Mouse (Mus musculus) CH12.LX (cell line): ENCODE results near the gene Sppl2b. TPM values are rescaled to one million over a fixed set of nuclear protein-coding genes. Genes with fewer than 3 reads are reported as not detected.
"Not testable (repeated sequence)": the region's sequence is repeated elsewhere in the genome, so short reads cannot be mapped to it uniquely, and the experiment has no call there.

Experiments
- DNase-seq: peaks from one replicate; pipeline ENCODE4 v3.0.0-alpha.2; 2013; ENCODE audit errors: extremely low read depth
- H3K27ac ChIP-seq: 2 replicates; pipeline ENCODE4 v1.5.1; 2012; ENCODE audit warnings: low read depth, mild to moderate bottlenecking, control low read depth, moderate library complexity; ENCODE audit not compliant: insufficient read depth
- H3K27me3 ChIP-seq: replicated peaks from 2 replicates; pipeline ENCODE3; 2012; ENCODE audit warnings: inconsistent platforms
- H3K36me3 ChIP-seq, 2 experiments: replicated peaks in 1 of 2; 2 replicates each; pipeline versions ENCODE3 to v1.6.1; 2012; ENCODE audit warnings: inconsistent platforms in 1 of 2, low read length in 1 of 2, mild to moderate bottlenecking in 1 of 2, mixed read lengths in 1 of 2, moderate library complexity in 1 of 2; ENCODE audit not compliant: control insufficient read depth in 1 of 2, insufficient read depth in 1 of 2
- H3K4me1 ChIP-seq, 2 experiments: 2 replicates each; pipeline ENCODE4 v1.6.1; 2012; ENCODE audit warnings: inconsistent platforms in 1 of 2, moderate library complexity in 1 of 2; ENCODE audit not compliant: insufficient read depth in 2 of 2, control insufficient read depth in 1 of 2
- H3K4me2 ChIP-seq: 2 replicates; pipeline ENCODE4 v1.6.1; 2012; ENCODE audit warnings: low read depth, mild to moderate bottlenecking, control low read depth; ENCODE audit not compliant: poor library complexity, insufficient read depth, severe bottlenecking
- H3K4me3 ChIP-seq, 3 experiments: fragments of 150-350 bp in 1 of 3; sonication (generic) in 1 of 3; replicated peaks in 1 of 3; 2 replicates each; pipeline versions ENCODE3 to v1.5.1; 2011 to 2012; ENCODE audit warnings: low read depth in 2 of 3, low read length in 2 of 3, mild to moderate bottlenecking in 2 of 3, moderate library complexity in 2 of 3, control low read depth in 1 of 3, improper control_type of control experiment in 1 of 3, inconsistent platforms in 1 of 3, mixed read lengths in 1 of 3; ENCODE audit not compliant: poor library complexity in 1 of 3
- H3K79me2 ChIP-seq: replicated peaks from 2 replicates; pipeline ENCODE4 v1.6.1; 2012; ENCODE audit warnings: mild to moderate bottlenecking, moderate library complexity; ENCODE audit not compliant: control insufficient read depth, poor library complexity, insufficient read depth, severe bottlenecking; ENCODE audit errors: extremely low read depth
- H3K9ac ChIP-seq: 2 replicates; pipeline ENCODE4 v1.6.1; 2012; ENCODE audit warnings: low read depth, mild to moderate bottlenecking, control low read depth, moderate library complexity; ENCODE audit not compliant: insufficient read depth
- H3K9me3 ChIP-seq: replicated peaks from 2 replicates; pipeline ENCODE3; 2012; ENCODE audit warnings: low read length, inconsistent platforms, mixed read lengths
- CHD1 ChIP-seq: IDR thresholded peaks from 2 replicates; pipeline ENCODE4 v1.6.1; 2012; ENCODE audit warnings: low read depth, low read length, improper control_type of control experiment, inconsistent platforms
- CTCF ChIP-seq, 2 experiments: IDR thresholded peaks in 1 of 2; conservative IDR thresholded peaks in 1 of 2; 2 replicates each; pipeline ENCODE4 v1.5.1; 2011 to 2012; ENCODE audit warnings: low read depth in 2 of 2, low read length in 2 of 2, improper control_type of control experiment in 1 of 2, inconsistent platforms in 1 of 2, mild to moderate bottlenecking in 1 of 2, moderate library complexity in 1 of 2
- ELF1 ChIP-seq: IDR thresholded peaks from 2 replicates; pipeline ENCODE4 v1.6.1; 2014; ENCODE audit warnings: low read depth, mild to moderate bottlenecking, inconsistent platforms, low read length, improper control_type of control experiment
- EP300 ChIP-seq: IDR thresholded peaks from 2 replicates; pipeline ENCODE4 v1.6.1; 2011; ENCODE audit warnings: low read length, improper control_type of control experiment
- MAX ChIP-seq: IDR thresholded peaks from 2 replicates; pipeline ENCODE4 v1.6.1; 2011; ENCODE audit warnings: low read length, improper control_type of control experiment
- MXI1 ChIP-seq: IDR thresholded peaks from 2 replicates; pipeline ENCODE4 v1.6.1; 2011; ENCODE audit warnings: mild to moderate bottlenecking, low read depth, low read length, improper control_type of control experiment
- MYC ChIP-seq: IDR thresholded peaks from 2 replicates; pipeline ENCODE4 v1.6.1; 2011; ENCODE audit warnings: low read depth, mild to moderate bottlenecking, improper control_type of control experiment, low read length
- PAX5 ChIP-seq: IDR thresholded peaks from 2 replicates; pipeline ENCODE4 v1.6.1; 2012; ENCODE audit warnings: low read length, inconsistent platforms, mixed read lengths
- POLR2AphosphoS2 ChIP-seq: IDR thresholded peaks from 2 replicates; pipeline ENCODE4 v1.6.1; 2011; ENCODE audit warnings: low read depth, low read length, improper control_type of control experiment
- SIN3A ChIP-seq: IDR thresholded peaks from 2 replicates; pipeline ENCODE4 v1.6.1; 2012; ENCODE audit warnings: low read length, improper control_type of control experiment, inconsistent platforms
- UBTF ChIP-seq: IDR thresholded peaks from 2 replicates; pipeline ENCODE4 v1.6.1; 2012; ENCODE audit warnings: low read depth, mild to moderate bottlenecking, inconsistent platforms, low read length, improper control_type of control experiment, moderate library complexity
- ZKSCAN1 ChIP-seq: IDR thresholded peaks from 2 replicates; pipeline ENCODE4 v1.6.1; 2012; ENCODE audit warnings: low read depth, inconsistent platforms, low read length, improper control_type of control experiment, borderline replicate concordance
- ZMIZ1 ChIP-seq: IDR thresholded peaks from 2 replicates; pipeline ENCODE4 v1.6.1; 2012; ENCODE audit warnings: low read depth, mild to moderate bottlenecking, inconsistent platforms, low read length, improper control_type of control experiment
- ZNF384 ChIP-seq: IDR thresholded peaks from 2 replicates; pipeline ENCODE4 v1.6.1; 2012; ENCODE audit warnings: low read depth, low read length, improper control_type of control experiment, inconsistent platforms
- dilution Hi-C: fragments of 300-500 bp; cut with MboI; formaldehyde crosslinking; loops from 2 replicates; pipeline ENCODE4 v1.14.3; 2020; ENCODE audit warnings: low sequenced_read_pairs; ENCODE audit not compliant: extremely low pct_unique_long_range_greater_than_20kb, extremely low pct_ligation_motif_present
- in situ Hi-C: fragments of 300-500 bp; cut with MboI; formaldehyde crosslinking; loops from 3 replicates; pipeline ENCODE4 v1.14.3; 2019; ENCODE audit warnings: low sequenced_read_pairs, low pct_ligation_motif_present, low pct_unique_long_range_greater_than_20kb, mixed read lengths
- polyA plus RNA-seq: library from polyadenylated mRNA; unstranded; fragments of >175 nt; gene quantifications from 2 replicates; pipeline ENCODE4 v1.2.1, GENCODE M21; 2012; ENCODE audit warnings: low read depth; ENCODE audit not compliant: insufficient read length
- total RNA-seq, 2 experiments: library from RNA; depleted of rRNA; stranded (reverse); fragments of 300-350 nt in 1 of 2; fragments of >200 nt in 1 of 2; gene quantifications; 2 replicates each; pipeline ENCODE4 v1.2.3; 2012 to 2014

The Sppl2b gene
- total and polyA plus RNA-seq, 3 experiments: 13.8 to 24.1 (median 19.0) TPM

- Histone ChIP-seq H3K27me3 (no peaks in the 10 kb centered on the region), H3K36me3 (no peaks in the 10 kb centered on the region), H3K4me3 (no peak overlapping the region), H3K9ac (no peak overlapping the region), H3K27ac (no peak overlapping the region), H3K4me1 (peaks cover 8 to 16% of the 10 kb centered on the region in 2 experiments), H3K4me2 (no peak overlapping the region), H3K9me3 (no peaks in the 10 kb centered on the region), H3K79me2 (no peaks in the 10 kb centered on the region)
- no peak for DNase-seq
- TF ChIP-seq CHD1 (no peak), UBTF (no peak), PAX5 (no peak), ZNF384 (no peak), ZMIZ1 (no peak), SIN3A (no peak), MAX (no peak), MXI1 (no peak), POLR2AphosphoS2 (no peak)
- in situ Hi-C loops (no loop called here), dilution Hi-C loops (no loop called here)
These were observed 37.9 kb upstream of the Sppl2b start for GRCm38 (mm10) chr10:80817164-80817563.

GRCm38 (mm10) chr10:80817955-80818354 is 37.1 kb upstream of the Sppl2b start:
- H3K4me1 ChIP-seq: peaks cover 3 to 12% of the 10 kb centered on the region in 2 experiments
- H3K4me3 ChIP-seq, H3K79me2 ChIP-seq, H3K27me3 ChIP-seq, H3K36me3 ChIP-seq, H3K9ac ChIP-seq, DNase-seq, dilution Hi-C loops, in situ Hi-C loops, H3K27ac ChIP-seq, H3K9me3 ChIP-seq, H3K4me2 ChIP-seq: not testable (repeated sequence)
- TF ChIP-seq ZNF384 (0 out of 2 replicates have a peak, but pooled peaks have one; percentile 18), MYC (peak; percentile 51; the same call in 1 of the 2 replicates), CTCF (conservative IDR thresholded peaks at IDR 0.05 in 1 of 2, IDR thresholded peaks at IDR 0.05 in 1 of 2; ENCODE audit: low read depth in 2 of 2, low read length in 2 of 2) (peak in 1 of 2 experiments; percentile 36; a peak in 2 of 4 replicates)

GRCm38 (mm10) chr10:80818599-80819281 is 36.3 kb upstream of the Sppl2b start:
- dilution Hi-C loops (no loop called here), in situ Hi-C loops (no loop called here)
- no peak for TF ChIP-seq UBTF
- no peak for TF ChIP-seq CHD1
- TF ChIP-seq CTCF (conservative IDR thresholded peaks at IDR 0.05 in 1 of 2, IDR thresholded peaks at IDR 0.05 in 1 of 2; ENCODE audit: low read depth in 2 of 2, low read length in 2 of 2): no peak
- TF ChIP-seq ZKSCAN1: no peak
- TF ChIP-seq EP300: no peak
- no peak for TF ChIP-seq ELF1
- no peak for TF ChIP-seq ZMIZ1
- no peak for TF ChIP-seq MYC
- Histone ChIP-seq H3K4me2 (no peak overlapping the region), H3K27me3 (no peaks in the 10 kb centered on the region), H3K9me3 (no peaks in the 10 kb centered on the region), H3K4me3 (no peak overlapping the region), H3K27ac (no peak overlapping the region), H3K36me3 (no peaks in the 10 kb centered on the region), H3K79me2 (no peaks in the 10 kb centered on the region), H3K9ac (no peak overlapping the region), H3K4me1 (peaks cover 2 to 9% of the 10 kb centered on the region in 2 experiments; a peak in 3 of 4 replicates)
- no peak for DNase-seq
